Mouse (Mus musculus) heart, adult 2 months (tissue): ENCODE measurements around the gene Stat4.

Experiments used
- CTCF ChIP-seq: fragments of 200-600 bp; IDR thresholded peaks from 2 replicates; pipeline ENCODE4 v1.8.1; 2022; ENCODE audit warnings: antibody characterized with exemption, mild to moderate bottlenecking, moderate library complexity
- POLR2A ChIP-seq: fragments of 200-500 bp; IDR thresholded peaks from 2 replicates; pipeline ENCODE4 v1.6.1; 2011; ENCODE audit warnings: mild to moderate bottlenecking, low read depth, low read length, control low read depth; ENCODE audit not compliant: insufficient read depth

- TF ChIP-seq CTCF: no peak
- TF ChIP-seq POLR2A: no peak
Measured at GRCm38 (mm10) chr1:52012231-52012630, 25.3 kb downstream of the Stat4 start.
